10 mouse cellular contexts compared by ENCODE assay signal in genomic region chr10:3835616-3836015, GRCm38 (mm10).
DNase-seq lines count a peak whose midpoint lies in the region; ATAC-seq and TF ChIP-seq lines count a peak whose summit lies in the region.
"Had no signal": no experiment of that assay in that cellular context is flagged by ENCODE, and none has a peak within 500 bp of the region (broad histone marks: within the 10 kb centered on the region; RNA-seq: fewer than 3 reads in every experiment).

No protein-coding gene starts in this region.

- H3K4me3 ChIP-seq in kidney, adult 2 months (ENCODE audit: insufficient read depth, low read depth, low read length), result no peak overlapping the region
- no peak overlapping the region for H3K4me3 ChIP-seq in midbrain, embryonic 11.5 days (ENCODE audit: low read depth, low read length)
- no peak overlapping the region for H3K4me3 ChIP-seq in midbrain, embryonic 10.5 days
- H3K4me3 ChIP-seq: megakaryocyte, embryonic 14.5 days had no signal

- H3K27ac ChIP-seq in kidney, adult 2 months (ENCODE audit: insufficient read depth, low read depth, low read length), result no peak overlapping the region
- H3K27ac ChIP-seq in midbrain, embryonic 11.5 days (ENCODE audit: low read depth, low read length), result no peak overlapping the region
- no peak overlapping the region for H3K27ac ChIP-seq in midbrain, embryonic 10.5 days (replicated peaks)

- WGBS in kidney, adult 2 months, result 65% methylated on average over 10 of the region's 10 CpGs
- 84% methylated on average over 10 of the region's 10 CpGs for WGBS in midbrain, embryonic 11.5 days
- WGBS in midbrain, embryonic 10.5 days, result 78% methylated on average over 10 of the region's 10 CpGs

- no peaks in the 10 kb centered on the region for H3K27me3 ChIP-seq in kidney, adult 2 months (replicated peaks; ENCODE audit: control insufficient read depth, insufficient read depth, low read length)
- no peaks in the 10 kb centered on the region for H3K27me3 ChIP-seq in midbrain, embryonic 11.5 days (ENCODE audit: control insufficient read depth, insufficient read depth, low read length)
- no peaks in the 10 kb centered on the region for H3K27me3 ChIP-seq in midbrain, embryonic 10.5 days (ENCODE audit: low read depth, poor library complexity, severe bottlenecking)
- H3K27me3 ChIP-seq: megakaryocyte, embryonic 14.5 days had no signal

- H3K36me3 ChIP-seq in kidney, adult 2 months (ENCODE audit: control insufficient read depth, insufficient read depth, low read length), result no peaks in the 10 kb centered on the region
- H3K36me3 ChIP-seq in midbrain, embryonic 11.5 days (ENCODE audit: control insufficient read depth, insufficient read depth, low read length), result no peaks in the 10 kb centered on the region
- H3K36me3 ChIP-seq in midbrain, embryonic 10.5 days, result no peaks in the 10 kb centered on the region

- H3K4me2 ChIP-seq in midbrain, embryonic 11.5 days, result no peak overlapping the region

- TF ChIP-seq POLR2A in kidney, adult 2 months (IDR thresholded peaks at IDR 0.05; ENCODE audit: low read depth, low read length), result no peak

- H3K9ac ChIP-seq in midbrain, embryonic 11.5 days (ENCODE audit: low read length), result no peak overlapping the region

- H3K4me1 ChIP-seq in kidney, adult 2 months (ENCODE audit: control insufficient read depth, insufficient read depth, low read length), result 0 out of 2 replicates have a peak, but pooled peaks cover 3% of the 10 kb centered on the region
- no peaks in the 10 kb centered on the region for H3K4me1 ChIP-seq in midbrain, embryonic 11.5 days (ENCODE audit: control insufficient read depth, insufficient read depth, low read length)
- no peaks in the 10 kb centered on the region for H3K4me1 ChIP-seq in midbrain, embryonic 10.5 days

- peak; percentile 51 for DNase-seq in kidney, adult 2 months
- DNase-seq in kidney, adult 8-10 months, result no peak
- peak; percentile 21 for DNase-seq in adrenal gland, adult 8-10 months
- peak; percentile 62 for DNase-seq in gastrocnemius, postnatal 10 days
- DNase-seq in heart, postnatal 4 days, result peak; percentile 70
- no peak for DNase-seq in midbrain, embryonic 11.5 days (ENCODE audit: low spot score, missing footprints)
- DNase-seq in Muller cell, postnatal 12 days (ENCODE audit: inconsistent ontology term), result no peak
- DNase-seq in midbrain, embryonic 10.5 days (ENCODE audit: low spot score), result no peak
- DNase-seq: cerebellum, adult 11 months had no signal

- no peak for ATAC-seq in midbrain, embryonic 11.5 days (ENCODE audit: low FRiP score)

- TF ChIP-seq CTCF in kidney, adult 2 months (conservative IDR thresholded peaks at IDR 0.05; ENCODE audit: insufficient read depth, insufficient read length, low read depth, low read length), result no peak

- H3K9me3 ChIP-seq in midbrain, embryonic 11.5 days (ENCODE audit: control insufficient read depth, low read length), result no peaks in the 10 kb centered on the region
- H3K9me3 ChIP-seq in midbrain, embryonic 10.5 days (replicated peaks), result no peaks in the 10 kb centered on the region

Comparison
In these comparisons a context has a peak if more than half of its experiments do, and no peak if none do; other contexts are left out.
1. DNase-seq: peak in kidney, adult 2 months (single experiment), adrenal gland, adult 8-10 months (single experiment), gastrocnemius, postnatal 10 days (single experiment) and heart, postnatal 4 days (single experiment); none in kidney, adult 8-10 months (0 of 2), midbrain, embryonic 11.5 days (single experiment), Muller cell, postnatal 12 days (single experiment) and midbrain, embryonic 10.5 days (single experiment).